Mouse (Mus musculus): ENCODE data around the gene Rps6kl1.

The Rps6kl1 gene

DNA sequence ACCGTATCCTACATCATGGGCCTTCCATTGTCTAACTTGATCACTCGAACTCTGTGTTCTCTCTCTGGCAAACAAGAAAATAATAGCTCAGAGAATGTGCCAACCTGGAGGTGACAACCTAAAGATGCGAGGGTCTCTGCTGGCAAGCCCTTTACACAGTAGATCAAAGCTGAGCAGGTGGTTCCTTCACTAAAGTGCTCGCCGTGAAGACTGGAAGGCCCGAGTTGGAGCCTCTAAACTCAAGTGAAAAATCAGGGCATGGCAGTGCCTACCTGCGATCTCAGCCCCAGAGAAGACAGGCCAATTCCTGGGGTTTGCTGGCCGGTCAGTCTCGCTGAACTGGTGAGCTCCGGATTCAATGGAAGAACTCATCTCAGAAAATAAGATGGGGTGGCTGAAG, 42.1 kb upstream of the Rps6kl1 start:
- peaks cover 37% of the 10 kb centered on the region for H3K4me1 ChIP-seq (replicated peaks; ENCODE audit: low read depth, low read length)
- H3K36me3 ChIP-seq (ENCODE audit: insufficient read depth, low read length) = no peaks in the 10 kb centered on the region
- H3K9me3 ChIP-seq (ENCODE audit: low read length) = no peaks in the 10 kb centered on the region
- TF ChIP-seq POU5F1 (IDR thresholded peaks at IDR 0.05; ENCODE audit: borderline replicate concordance, low read length) (no peak), CTCF (conservative IDR thresholded peaks at IDR 0.05; ENCODE audit: low read length) (no peak), NANOG (IDR thresholded peaks at IDR 0.05; ENCODE audit: borderline replicate concordance, low read length) (no peak)
- peaks cover 32% of the 10 kb centered on the region for H3K27me3 ChIP-seq (ENCODE audit: insufficient read depth, low read length)
- H3K4me3 ChIP-seq (replicated peaks; ENCODE audit: low read length) = no peak overlapping the region

GRCm38 (mm10) chr12:85192461-85193108, 41.5 kb upstream of the Rps6kl1 start:
- peaks cover 35% of the 10 kb centered on the region for H3K4me1 ChIP-seq (replicated peaks; ENCODE audit: low read depth, low read length)
- TF ChIP-seq NANOG (IDR thresholded peaks at IDR 0.05; ENCODE audit: borderline replicate concordance, low read length) (no peak), CTCF (conservative IDR thresholded peaks at IDR 0.05; ENCODE audit: low read length) (no peak), POU5F1 (IDR thresholded peaks at IDR 0.05; ENCODE audit: borderline replicate concordance, low read length) (no peak)
- peak overlapping the region; percentile 64 for H3K4me3 ChIP-seq (replicated peaks; ENCODE audit: low read length)
- peaks cover 32% of the 10 kb centered on the region for H3K27me3 ChIP-seq (ENCODE audit: insufficient read depth, low read length)
- H3K36me3 ChIP-seq (ENCODE audit: insufficient read depth, low read length) = no peaks in the 10 kb centered on the region
- no peaks in the 10 kb centered on the region for H3K9me3 ChIP-seq (ENCODE audit: low read length)

DNA sequence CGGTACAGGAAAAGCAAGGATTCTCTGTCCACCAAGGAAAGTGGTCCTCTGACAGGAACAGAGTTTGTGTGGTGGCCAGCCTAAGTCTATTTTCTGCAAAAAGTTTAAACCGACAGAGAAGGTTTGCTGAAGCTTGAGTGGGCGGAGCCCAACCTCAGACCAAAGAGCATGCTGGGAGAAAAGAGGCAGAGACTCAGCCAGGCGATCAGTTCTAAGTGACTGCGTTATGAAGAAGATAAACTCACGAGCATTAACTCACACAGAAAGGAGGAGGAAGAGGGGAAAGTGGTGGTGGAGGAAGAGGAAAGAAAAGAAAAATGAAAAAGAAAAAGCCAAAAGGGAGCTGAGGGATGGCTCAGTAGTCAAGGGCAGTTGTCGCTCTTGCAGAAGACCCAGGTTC, 39.2 kb upstream of the Rps6kl1 start:
- Histone ChIP-seq H3K4me1 (replicated peaks; ENCODE audit: low read depth, low read length) (peaks cover 22% of the 10 kb centered on the region), H3K36me3 (ENCODE audit: insufficient read depth, low read length) (no peaks in the 10 kb centered on the region), H3K27me3 (ENCODE audit: insufficient read depth, low read length) (peaks cover 45% of the 10 kb centered on the region), H3K9me3 (ENCODE audit: low read length) (no peaks in the 10 kb centered on the region), H3K4me3 (replicated peaks; ENCODE audit: low read length) (peak overlapping the region; percentile 27)
- TF ChIP-seq NANOG (IDR thresholded peaks at IDR 0.05; ENCODE audit: borderline replicate concordance, low read length) = no peak
- TF ChIP-seq CTCF (conservative IDR thresholded peaks at IDR 0.05; ENCODE audit: low read length) = no peak
- no peak for TF ChIP-seq POU5F1 (IDR thresholded peaks at IDR 0.05; ENCODE audit: borderline replicate concordance, low read length)

DNA sequence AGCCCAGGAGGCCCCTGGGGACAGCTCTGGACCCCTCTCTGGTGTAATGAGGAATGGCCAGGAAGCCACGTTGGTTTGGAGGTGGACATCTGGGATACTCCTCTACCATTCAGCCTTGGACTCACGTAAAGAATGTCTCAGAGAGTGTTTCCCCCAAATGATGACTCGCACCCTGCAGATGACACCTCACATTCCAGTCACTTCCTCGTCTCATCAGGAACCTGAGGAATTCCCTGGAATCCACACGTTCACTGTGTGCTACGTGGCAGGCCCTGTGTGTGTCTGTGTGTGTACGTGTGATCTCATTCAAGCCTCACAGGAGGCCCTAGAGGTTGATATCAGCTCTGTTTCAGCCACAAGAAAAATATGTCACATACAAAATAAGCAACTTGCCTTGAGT, 35.3 kb upstream of the Rps6kl1 start:
- Histone ChIP-seq H3K36me3 (ENCODE audit: insufficient read depth, low read length) (no peaks in the 10 kb centered on the region), H3K9me3 (ENCODE audit: low read length) (no peaks in the 10 kb centered on the region; the same call in 1 of the 2 replicates), H3K27me3 (ENCODE audit: insufficient read depth, low read length) (peaks cover 48% of the 10 kb centered on the region), H3K4me1 (replicated peaks; ENCODE audit: low read depth, low read length) (peaks cover 19% of the 10 kb centered on the region), H3K4me3 (replicated peaks; ENCODE audit: low read length) (no peak overlapping the region)
- TF ChIP-seq NANOG (IDR thresholded peaks at IDR 0.05; ENCODE audit: borderline replicate concordance, low read length) (no peak), POU5F1 (IDR thresholded peaks at IDR 0.05; ENCODE audit: borderline replicate concordance, low read length) (no peak), CTCF (conservative IDR thresholded peaks at IDR 0.05; ENCODE audit: low read length) (no peak)

DNA sequence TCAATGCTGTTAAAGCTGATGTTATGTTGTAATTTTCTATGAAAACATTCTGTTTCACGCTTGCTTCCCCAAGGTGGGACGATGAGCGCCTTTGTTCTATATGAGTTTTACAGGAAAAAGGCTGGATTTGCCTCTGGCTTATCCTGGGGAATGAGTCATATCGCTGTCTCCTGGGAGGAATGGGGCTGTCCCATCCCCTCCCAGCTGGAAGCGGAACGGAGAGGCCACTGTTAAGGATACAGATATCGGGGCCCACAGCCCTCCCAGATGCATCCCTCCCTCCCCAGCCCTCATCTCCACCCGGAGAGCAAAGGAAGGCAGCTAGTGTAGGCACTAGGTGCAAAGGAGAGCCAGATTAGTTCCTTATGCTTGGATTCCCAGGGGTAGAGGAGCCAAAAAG, 34.7 kb upstream of the Rps6kl1 start:
- H3K36me3 ChIP-seq (ENCODE audit: insufficient read depth, low read length) = no peaks in the 10 kb centered on the region
- TF ChIP-seq CTCF (conservative IDR thresholded peaks at IDR 0.05; ENCODE audit: low read length) (no peak), POU5F1 (IDR thresholded peaks at IDR 0.05; ENCODE audit: borderline replicate concordance, low read length) (no peak), NANOG (IDR thresholded peaks at IDR 0.05; ENCODE audit: borderline replicate concordance, low read length) (no peak)

GRCm38 (mm10) chr12:85184118-85184517, 33.1 kb upstream of the Rps6kl1 start:
- TF ChIP-seq NANOG (IDR thresholded peaks at IDR 0.05; ENCODE audit: borderline replicate concordance, low read length) = no peak
- TF ChIP-seq CTCF (conservative IDR thresholded peaks at IDR 0.05; ENCODE audit: low read length) = no peak
- no peak for TF ChIP-seq POU5F1 (IDR thresholded peaks at IDR 0.05; ENCODE audit: borderline replicate concordance, low read length)
- H3K9me3 ChIP-seq (ENCODE audit: low read length) = no peaks in the 10 kb centered on the region; the same call in 1 of the 2 replicates
- peaks cover 8% of the 10 kb centered on the region for H3K4me1 ChIP-seq (replicated peaks; ENCODE audit: low read depth, low read length)
- no peaks in the 10 kb centered on the region for H3K36me3 ChIP-seq (ENCODE audit: insufficient read depth, low read length)
- peaks cover 68% of the 10 kb centered on the region for H3K27me3 ChIP-seq (ENCODE audit: insufficient read depth, low read length)
- no peak overlapping the region for H3K4me3 ChIP-seq (replicated peaks; ENCODE audit: low read length)

More for the DNA sequence above, 34.7 kb upstream of the Rps6kl1 start:
- Histone ChIP-seq H3K4me3 (replicated peaks; ENCODE audit: low read length) (no peak overlapping the region), H3K9me3 (ENCODE audit: low read length) (no peaks in the 10 kb centered on the region; the same call in 1 of the 2 replicates), H3K4me1 (replicated peaks; ENCODE audit: low read depth, low read length) (peaks cover 19% of the 10 kb centered on the region), H3K27me3 (ENCODE audit: insufficient read depth, low read length) (peaks cover 53% of the 10 kb centered on the region)

GRCm38 (mm10) chr12:85182898-85183297, 31.8 kb upstream of the Rps6kl1 start:
- Histone ChIP-seq H3K27me3 (ENCODE audit: insufficient read depth, low read length) (peaks cover 80% of the 10 kb centered on the region), H3K9me3 (ENCODE audit: low read length) (no peaks in the 10 kb centered on the region; the same call in 1 of the 2 replicates), H3K36me3 (ENCODE audit: insufficient read depth, low read length) (no peaks in the 10 kb centered on the region), H3K4me3 (replicated peaks; ENCODE audit: low read length) (no peak overlapping the region), H3K4me1 (replicated peaks; ENCODE audit: low read depth, low read length) (peaks cover 8% of the 10 kb centered on the region)
- no peak for TF ChIP-seq CTCF (conservative IDR thresholded peaks at IDR 0.05; ENCODE audit: low read length)
- TF ChIP-seq NANOG (IDR thresholded peaks at IDR 0.05; ENCODE audit: borderline replicate concordance, low read length) = no peak
- no peak for TF ChIP-seq POU5F1 (IDR thresholded peaks at IDR 0.05; ENCODE audit: borderline replicate concordance, low read length)

- peaks cover 14% of the 10 kb centered on the region for H3K4me1 ChIP-seq (replicated peaks; ENCODE audit: low read depth, low read length)
- TF ChIP-seq POU5F1 (IDR thresholded peaks at IDR 0.05; ENCODE audit: borderline replicate concordance, low read length) (no peak), NANOG (IDR thresholded peaks at IDR 0.05; ENCODE audit: borderline replicate concordance, low read length) (no peak), CTCF (conservative IDR thresholded peaks at IDR 0.05; ENCODE audit: low read length) (no peak)
Measured at GRCm38 (mm10) chr12:85182345-85182643, 31.2 kb upstream of the Rps6kl1 start.

More at GRCm38 (mm10) chr12:85182345-85182643, 31.2 kb upstream of the Rps6kl1 start:
- H3K9me3 ChIP-seq (ENCODE audit: low read length) = no peaks in the 10 kb centered on the region; the same call in 1 of the 2 replicates
- H3K4me3 ChIP-seq (replicated peaks; ENCODE audit: low read length) = no peak overlapping the region
- H3K36me3 ChIP-seq (ENCODE audit: insufficient read depth, low read length) = no peaks in the 10 kb centered on the region
- peaks cover 86% of the 10 kb centered on the region for H3K27me3 ChIP-seq (ENCODE audit: insufficient read depth, low read length)
